Mouse (Mus musculus) liver, adult 2 months (tissue): ENCODE results near the gene Fhad1. TPM values are rescaled to one million over a fixed set of nuclear protein-coding genes. Genes with fewer than 3 reads are reported as not detected.

ENCODE experiments used
- DNase-seq: peaks from one replicate; pipeline ENCODE4 v3.0.0-alpha.2; 2011; ENCODE audit warnings: low read depth, low spot score; ENCODE audit errors: extremely low read depth
- H3K27ac ChIP-seq: fragments of 200-500 bp; replicated peaks from 2 replicates; pipeline ENCODE4 v1.5.1; 2012; ENCODE audit warnings: low read depth, mild to moderate bottlenecking, control low read depth, inconsistent platforms, low read length; ENCODE audit not compliant: insufficient read depth
- H3K27me3 ChIP-seq: fragments of 200-500 bp; 2 replicates; pipeline ENCODE4 v1.6.1; 2012; ENCODE audit warnings: mild to moderate bottlenecking, moderate library complexity, low read length, inconsistent platforms; ENCODE audit not compliant: control insufficient read depth, insufficient read depth
- H3K36me3 ChIP-seq: fragments of 200-500 bp; 2 replicates; pipeline ENCODE4 v1.6.1; 2012; ENCODE audit warnings: low read length, inconsistent platforms; ENCODE audit not compliant: control insufficient read depth, insufficient read depth
- H3K4me1 ChIP-seq: fragments of 200-500 bp; 2 replicates; pipeline ENCODE4 v1.6.1; 2011; ENCODE audit warnings: low read length; ENCODE audit not compliant: control insufficient read depth, insufficient read depth
- H3K4me3 ChIP-seq: fragments of 200-500 bp; 2 replicates; pipeline ENCODE4 v1.5.1; 2011; ENCODE audit warnings: low read depth, mild to moderate bottlenecking, control low read depth, low read length, moderate library complexity; ENCODE audit not compliant: insufficient read depth
- H3K79me2 ChIP-seq: fragments of 200-500 bp; 2 replicates; pipeline ENCODE4 v1.6.1; 2012; ENCODE audit warnings: inconsistent platforms, mild to moderate bottlenecking, low read length, moderate library complexity; ENCODE audit not compliant: control insufficient read depth, insufficient read depth
- H3K9ac ChIP-seq: fragments of 200-500 bp; 2 replicates; pipeline ENCODE4 v1.6.1; 2012; ENCODE audit warnings: low read depth, mild to moderate bottlenecking, control low read depth, inconsistent platforms, low read length
- CTCF ChIP-seq: fragments of 200-500 bp; IDR thresholded peaks from 2 replicates; pipeline ENCODE4 v1.5.1; 2011; ENCODE audit warnings: low read depth, low read length, control low read depth
- POLR2A ChIP-seq: fragments of 200-500 bp; IDR thresholded peaks from 2 replicates; pipeline ENCODE4 v1.6.1; 2011; ENCODE audit warnings: low read length, control low read depth; ENCODE audit not compliant: insufficient read depth; ENCODE audit errors: extremely low read depth
- WGBS: fragments of 180-500 bp; shearing (Covaris S2); methylation state at CpG from one replicate; pipeline ENCODE4 v1.1.7; 2018; 5-methylcytosine and 5-hydroxymethylcytosine counted together
- polyA plus RNA-seq: library from polyadenylated mRNA; depleted of rRNA; stranded (reverse); fragments of >200 nt; gene quantifications from 2 replicates; pipeline ENCODE4 v1.2.3, GENCODE M21; 2012
- total RNA-seq: library from RNA; depleted of rRNA; stranded (reverse); fragments of >200 nt; gene quantifications from 2 replicates; pipeline ENCODE4 v1.2.3, GENCODE M21; 2014

The Fhad1 gene
- total and polyA plus RNA-seq, 2 experiments: 0.06 to 2.4 TPM

GRCm38 (mm10) chr4:141898905-141899304, 116.0 kb downstream of the Fhad1 start:
- H3K4me1 ChIP-seq: peaks cover 1% of the 10 kb centered on the region; the same call in 1 of the 2 replicates
- H3K27me3 ChIP-seq: no peaks in the 10 kb centered on the region
- no peak for DNase-seq
- WGBS: 96% methylated on average over 8 of the region's 8 CpGs
- no peaks in the 10 kb centered on the region for H3K79me2 ChIP-seq
- no peak overlapping the region for H3K27ac ChIP-seq
- H3K36me3 ChIP-seq: no peaks in the 10 kb centered on the region
- no peak overlapping the region for H3K4me3 ChIP-seq
- H3K9ac ChIP-seq: no peak overlapping the region
- no peak for TF ChIP-seq POLR2A
- no peak for TF ChIP-seq CTCF

DNA sequence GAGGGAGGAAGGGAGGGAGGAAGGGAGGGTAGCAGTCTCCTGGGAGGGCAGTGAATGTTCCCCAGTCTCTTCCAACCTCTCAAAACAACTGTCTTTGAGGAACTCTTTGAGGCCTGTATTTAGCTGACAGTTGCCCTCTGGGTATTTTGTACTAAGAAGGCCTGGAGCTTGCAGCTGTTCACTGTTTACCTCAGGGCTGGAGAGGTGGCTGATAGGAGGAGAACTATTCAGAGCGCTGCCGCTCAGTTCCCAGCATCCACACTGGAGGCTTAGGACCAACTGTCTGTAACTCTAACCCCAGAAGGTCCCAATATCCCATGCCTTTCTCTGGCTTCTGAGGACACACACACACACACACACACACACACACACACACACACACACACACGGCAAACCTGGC, 117.0 kb downstream of the Fhad1 start:
- Histone ChIP-seq H3K4me1 (peaks cover 2% of the 10 kb centered on the region), H3K9ac (no peak overlapping the region), H3K27me3 (no peaks in the 10 kb centered on the region), H3K4me3 (no peak overlapping the region), H3K79me2 (no peaks in the 10 kb centered on the region), H3K36me3 (no peaks in the 10 kb centered on the region), H3K27ac (no peak overlapping the region)
- no peak for DNase-seq
- TF ChIP-seq CTCF (no peak), POLR2A (no peak)
- 87% methylated on average over 3 of the region's 3 CpGs for WGBS

DNA sequence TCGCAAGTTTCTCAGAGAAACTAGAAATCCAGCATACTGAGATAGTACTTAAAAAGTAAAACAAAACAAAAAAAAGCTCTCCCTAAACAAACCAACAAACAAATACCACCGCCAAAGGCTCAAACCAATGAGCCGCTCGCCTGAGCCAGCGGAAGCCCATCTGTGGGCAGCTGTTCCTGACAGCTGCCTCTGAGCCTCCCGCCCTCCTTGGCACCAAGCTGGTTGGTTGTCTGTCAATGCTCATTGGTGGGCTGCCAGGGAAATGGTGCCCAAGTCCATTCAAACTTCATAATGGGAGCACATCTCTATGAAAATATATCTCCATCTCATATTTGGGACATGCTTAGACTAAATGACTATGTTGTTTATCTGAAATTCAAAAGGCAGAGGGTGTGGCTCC, 117.7 kb downstream of the Fhad1 start:
- Histone ChIP-seq H3K9ac (no peak overlapping the region), H3K4me3 (no peak overlapping the region), H3K36me3 (no peaks in the 10 kb centered on the region), H3K27ac (no peak overlapping the region), H3K79me2 (no peaks in the 10 kb centered on the region), H3K27me3 (no peaks in the 10 kb centered on the region), H3K4me1 (peaks cover 5% of the 10 kb centered on the region)
- TF ChIP-seq POLR2A (no peak), CTCF (no peak)
- peak; percentile 38 for DNase-seq
- 72% methylated on average over 6 of the region's 6 CpGs for WGBS

GRCm38 (mm10) chr4:141895772-141896171, 119.1 kb downstream of the Fhad1 start:
- 76% methylated on average over 12 of the region's 12 CpGs for WGBS
- Histone ChIP-seq H3K4me3 (no peak overlapping the region), H3K79me2 (no peaks in the 10 kb centered on the region), H3K27ac (no peak overlapping the region), H3K36me3 (no peaks in the 10 kb centered on the region), H3K27me3 (no peaks in the 10 kb centered on the region), H3K4me1 (peaks cover 5% of the 10 kb centered on the region), H3K9ac (no peak overlapping the region)
- no peak for DNase-seq
- TF ChIP-seq POLR2A: no peak
- no peak for TF ChIP-seq CTCF

GRCm38 (mm10) chr4:141893157-141893784, 121.6 kb downstream of the Fhad1 start:
- 28% methylated on average over 8 of the region's 8 CpGs for WGBS
- Histone ChIP-seq H3K9ac (peak overlapping the region; percentile 76), H3K27me3 (no peaks in the 10 kb centered on the region), H3K27ac (peak overlapping the region; percentile 93), H3K36me3 (no peaks in the 10 kb centered on the region), H3K4me3 (peak overlapping the region; percentile 62), H3K79me2 (no peaks in the 10 kb centered on the region), H3K4me1 (peaks cover 5% of the 10 kb centered on the region)
- TF ChIP-seq POLR2A: peak; percentile 34; the same call in 1 of the 2 replicates
- no peak for TF ChIP-seq CTCF
- peak; percentile 96 for DNase-seq

DNA sequence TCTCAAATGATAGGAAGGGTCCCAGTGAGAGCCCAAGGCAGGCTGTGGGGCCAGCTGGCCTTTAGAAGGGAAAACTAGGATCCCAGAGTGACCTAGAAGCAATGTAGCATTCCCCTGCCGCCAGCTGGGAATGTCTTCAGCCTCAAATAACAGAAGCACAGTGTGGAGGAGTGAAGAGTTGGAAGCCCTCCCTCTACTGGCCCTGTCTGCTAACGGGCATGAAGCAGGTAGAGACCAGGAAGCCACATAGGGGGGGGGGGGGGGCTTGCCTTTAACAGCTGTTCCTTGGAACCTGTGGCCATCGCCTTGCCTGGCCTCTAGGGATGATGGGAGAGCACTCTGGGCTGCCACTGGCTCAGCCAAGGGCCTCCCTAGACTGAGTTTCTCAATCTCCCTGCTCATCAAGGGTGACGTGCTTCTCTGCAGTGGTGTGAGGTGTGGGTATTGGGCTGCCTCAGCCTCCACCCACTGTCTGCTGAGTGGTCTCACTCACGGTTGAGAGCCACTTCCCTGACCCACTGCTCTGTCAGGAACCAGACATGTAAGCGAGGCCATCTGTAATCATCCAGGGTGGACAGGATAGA, 128.4 kb downstream of the Fhad1 start:
- Histone ChIP-seq H3K4me3 (no peak overlapping the region), H3K4me1 (no peaks in the 10 kb centered on the region; the same call in 1 of the 2 replicates), H3K27ac (no peak overlapping the region), H3K36me3 (no peaks in the 10 kb centered on the region), H3K79me2 (no peaks in the 10 kb centered on the region), H3K9ac (no peak overlapping the region), H3K27me3 (no peaks in the 10 kb centered on the region)
- TF ChIP-seq POLR2A (no peak), CTCF (no peak)
- 58% methylated on average over 6 of the region's 6 CpGs for WGBS
- DNase-seq: no peak
